Mouse (Mus musculus) embryonic facial prominence, embryonic 13.5 days (tissue): ENCODE results near the gene Mgp. TPM values are rescaled to one million over a fixed set of nuclear protein-coding genes. Genes with fewer than 3 reads are reported as not detected.

Experiments
- ATAC-seq: fragments of 200-750 bp; cut with Nextera tagmentation; 2 replicates; pipeline ENCODE4 v1.8.0; 2017; ENCODE audit warnings: low read depth; ENCODE audit not compliant: insufficient number of reproducible peaks, insufficient read depth, low FRiP score, low TSS enrichment
- H3K27ac ChIP-seq: fragments of 300-500 bp; sonication (generic); 2 replicates; pipeline ENCODE4 v1.5.1; 2015; ENCODE audit warnings: moderate library complexity, mild to moderate bottlenecking, inconsistent platforms
- H3K27me3 ChIP-seq: fragments of 300-500 bp; sonication (generic); 2 replicates; pipeline ENCODE4 v1.6.1; 2015; ENCODE audit warnings: mild to moderate bottlenecking, inconsistent platforms
- H3K36me3 ChIP-seq: fragments of 300-500 bp; sonication (generic); 2 replicates; pipeline ENCODE4 v1.6.1; 2015; ENCODE audit warnings: mild to moderate bottlenecking, inconsistent platforms
- H3K4me1 ChIP-seq: fragments of 300-500 bp; sonication (generic); 2 replicates; pipeline ENCODE4 v1.6.1; 2015; ENCODE audit warnings: inconsistent platforms
- H3K4me2 ChIP-seq: fragments of 300-500 bp; sonication (generic); 2 replicates; pipeline ENCODE4 v1.6.1; 2015; ENCODE audit warnings: moderate library complexity, mild to moderate bottlenecking, inconsistent platforms
- H3K4me3 ChIP-seq: fragments of 300-500 bp; sonication (generic); 2 replicates; pipeline ENCODE4 v1.5.1; 2015; ENCODE audit warnings: mild to moderate bottlenecking, inconsistent platforms
- H3K9ac ChIP-seq: fragments of 300-500 bp; sonication (generic); 2 replicates; pipeline ENCODE4 v1.6.1; 2015; ENCODE audit warnings: mild to moderate bottlenecking, inconsistent platforms
- H3K9me3 ChIP-seq: fragments of 300-500 bp; sonication (generic); 2 replicates; pipeline ENCODE4 v1.6.1; 2016; ENCODE audit warnings: inconsistent platforms
- WGBS: fragments of 180-500 bp; shearing (Covaris S2); methylation state at CpG from one replicate; pipeline ENCODE4 v1.1.7; 2015; ENCODE audit warnings: mixed read lengths; 5-methylcytosine and 5-hydroxymethylcytosine counted together
- polyA plus RNA-seq: library from polyadenylated mRNA; unstranded; fragments of >200 nt; fragmentation: Nextera tagmentation; extraction: Ambion mirVana; gene quantifications from 2 replicates; pipeline ENCODE4 v1.2.1, GENCODE M21; 2015

Gene Mgp
- polyA plus RNA-seq, 1 experiment from 2014 or later, result 101 TPM

DNA sequence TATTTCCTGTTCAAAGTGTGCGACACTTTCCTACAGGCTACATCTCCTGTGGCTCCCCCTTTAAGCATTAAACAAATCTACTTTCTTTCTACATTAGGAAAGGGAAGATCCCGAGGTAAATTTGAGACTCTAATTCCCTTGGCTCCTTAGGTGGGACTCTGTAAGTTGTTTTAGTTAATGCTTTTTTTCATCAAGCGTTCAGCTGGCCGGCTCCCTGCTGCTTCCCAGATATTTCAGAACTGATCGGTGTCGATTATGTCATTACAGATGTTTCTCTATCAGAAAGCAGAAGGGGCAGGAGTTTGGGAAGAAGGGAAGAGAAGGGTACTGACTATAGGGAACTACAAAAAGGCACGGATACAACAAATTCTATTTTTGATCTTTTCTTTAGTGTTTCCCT is 48.5 kb downstream of the Mgp start:
- Histone ChIP-seq H3K36me3 (peaks cover 29% of the 10 kb centered on the region), H3K4me3 (peak overlapping the region; percentile 100), H3K27me3 (no peaks in the 10 kb centered on the region), H3K4me1 (peaks cover 7% of the 10 kb centered on the region), H3K9me3 (no peaks in the 10 kb centered on the region), H3K27ac (no peak overlapping the region), H3K9ac (peak overlapping the region; percentile 99), H3K4me2 (peak overlapping the region; percentile 79)
- no peak for ATAC-seq
- WGBS, result 16% methylated on average over 7 of the region's 7 CpGs

DNA sequence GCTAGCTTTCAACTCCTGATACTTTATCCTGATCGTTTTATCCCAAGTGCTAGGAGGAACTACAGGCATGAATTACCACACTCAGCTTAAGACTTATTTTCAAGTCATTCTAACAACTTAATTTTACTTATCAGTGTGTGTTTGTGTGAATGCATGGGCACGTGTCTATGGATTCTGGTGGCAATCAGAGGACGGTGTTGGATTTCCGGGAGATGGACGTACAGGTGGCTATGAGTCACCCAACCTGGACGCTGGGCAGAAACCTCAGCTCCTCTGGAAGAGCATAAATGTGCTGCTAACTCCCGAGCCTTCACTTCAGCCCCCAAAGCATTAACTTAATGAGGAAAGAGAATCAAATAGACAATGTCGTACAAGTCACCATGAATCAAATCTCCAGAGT is 50.6 kb downstream of the Mgp start:
- H3K4me2 ChIP-seq, result no peak overlapping the region
- no peaks in the 10 kb centered on the region for H3K27me3 ChIP-seq
- H3K9me3 ChIP-seq, result no peaks in the 10 kb centered on the region
- peaks cover 7% of the 10 kb centered on the region for H3K4me1 ChIP-seq
- peaks cover 50% of the 10 kb centered on the region for H3K36me3 ChIP-seq
- no peak overlapping the region for H3K27ac ChIP-seq
- WGBS, result 91% methylated on average over 8 of the region's 8 CpGs
- H3K9ac ChIP-seq, result no peak overlapping the region
- no peak for ATAC-seq
- H3K4me3 ChIP-seq, result no peak overlapping the region

Other genes starting within 250 kb of the Mgp start
- 6.4 and 9.9 TPM in 2 replicates for gene Plbd1, start 213.9 kb downstream of the Mgp start, polyA plus RNA-seq
- 0.36 TPM in 1 of 2 replicates, not detected in the other for gene Gucy2c, start 94.1 kb downstream of the Mgp start, polyA plus RNA-seq
- gene Hist4h4, start 71.4 kb downstream of the Mgp start, polyA plus RNA-seq, result 0.80 and 0.99 TPM in 2 replicates
- 120 and 127 TPM in 2 replicates for gene H2afj, start 67.6 kb downstream of the Mgp start, polyA plus RNA-seq
- gene BC049715, start 48.2 kb downstream of the Mgp start, polyA plus RNA-seq, result 2.2 and 4.3 TPM in 2 replicates
- 110 and 112 TPM in 2 replicates for gene Wbp11, start 47.6 kb downstream of the Mgp start, polyA plus RNA-seq
- gene Smco3, start 40.4 kb downstream of the Mgp start, polyA plus RNA-seq, result 0.98 and 2.6 TPM in 2 replicates
- gene Art4, start 18.1 kb downstream of the Mgp start, polyA plus RNA-seq, result 2.8 and 3.1 TPM in 2 replicates
- 0.30 TPM in 1 of 2 replicates, not detected in the other for gene Erp27, start 46.4 kb upstream of the Mgp start, polyA plus RNA-seq
- gene Pde6h, start 48.0 kb upstream of the Mgp start, polyA plus RNA-seq, result 0.30 TPM in 1 of 2 replicates, not detected in the other
- 85.4 and 93.8 TPM in 2 replicates for gene Arhgdib, start 66.1 kb upstream of the Mgp start, polyA plus RNA-seq